Mouse (Mus musculus) E14TG2a.4 (cell line): ENCODE measurements around the gene Ikzf2.

Experiments
- CTCF ChIP-seq: conservative IDR thresholded peaks from 2 replicates; pipeline ENCODE4 v1.5.1; 2014; ENCODE audit warnings: low read length
- POU5F1 ChIP-seq: IDR thresholded peaks from 2 replicates; pipeline ENCODE4 v1.6.1; 2014; ENCODE audit warnings: low read length, borderline replicate concordance

GRCm38 (mm10) chr1:69669897-69670404, 17.1 kb downstream of the Ikzf2 start:
- TF ChIP-seq CTCF (no peak), POU5F1 (no peak)
